Mouse (Mus musculus) MEL (cell line): Measurements from ENCODE around the gene Ddx55. TPM values are rescaled to one million over a fixed set of nuclear protein-coding genes. Genes with fewer than 3 reads are reported as not detected.

Experiments used
- DNase-seq: peaks from one replicate; pipeline ENCODE4 v3.0.0; 2011; ENCODE audit warnings: low read depth, low spot score
- H3K27ac ChIP-seq: 2 replicates; pipeline ENCODE4 v1.5.1; 2012; ENCODE audit warnings: low read depth, mild to moderate bottlenecking, control low read depth, low read length, moderate library complexity; ENCODE audit not compliant: control insufficient read depth
- H3K27me3 ChIP-seq, 2 experiments: fragments of 150-350 bp in 1 of 2; sonication (generic) in 1 of 2; 2 replicates each; pipeline ENCODE4 v1.6.1; 2012; ENCODE audit warnings: low read length in 2 of 2, mild to moderate bottlenecking in 2 of 2, improper control_type of control experiment in 1 of 2, moderate library complexity in 1 of 2; ENCODE audit not compliant: insufficient read depth in 2 of 2, control insufficient read depth in 1 of 2
- H3K36me3 ChIP-seq, 2 experiments: 2 replicates each; pipeline ENCODE4 v1.6.1; 2012 to 2014; ENCODE audit warnings: low read length in 2 of 2, improper control_type of control experiment in 1 of 2, inconsistent platforms in 1 of 2, mild to moderate bottlenecking in 1 of 2; ENCODE audit not compliant: insufficient read depth in 2 of 2, control insufficient read depth in 1 of 2
- H3K4me1 ChIP-seq, 2 experiments: fragments of 150-350 bp in 1 of 2; sonication (generic) in 1 of 2; 2 replicates each; pipeline ENCODE4 v1.6.1; 2012; ENCODE audit warnings: low read length in 2 of 2, improper control_type of control experiment in 1 of 2, mild to moderate bottlenecking in 1 of 2; ENCODE audit not compliant: insufficient read depth in 2 of 2, control insufficient read depth in 1 of 2
- H3K4me3 ChIP-seq, 2 experiments: fragments of 150-350 bp in 1 of 2; sonication (generic) in 1 of 2; 2 replicates each; pipeline ENCODE4 v1.5.1; 2012; ENCODE audit warnings: low read depth in 2 of 2, low read length in 2 of 2, mild to moderate bottlenecking in 2 of 2, moderate library complexity in 2 of 2, control low read depth in 1 of 2, improper control_type of control experiment in 1 of 2; ENCODE audit not compliant: control insufficient read depth in 1 of 2, insufficient read depth in 1 of 2
- H3K79me2 ChIP-seq: 2 replicates; pipeline ENCODE4 v1.6.1; 2012; ENCODE audit warnings: mild to moderate bottlenecking, low read length, moderate library complexity; ENCODE audit not compliant: control insufficient read depth, poor library complexity, insufficient read depth
- H3K9ac ChIP-seq: 2 replicates; pipeline ENCODE4 v1.6.1; 2012; ENCODE audit warnings: low read depth, mild to moderate bottlenecking, control low read depth, low read length, moderate library complexity; ENCODE audit not compliant: control insufficient read depth, poor library complexity, severe bottlenecking
- H3K9me3 ChIP-seq: fragments of 150-350 bp; sonication (generic); replicated peaks from 2 replicates; pipeline ENCODE4 v1.6.1; 2012; ENCODE audit warnings: mild to moderate bottlenecking, low read length, improper control_type of control experiment, moderate library complexity; ENCODE audit not compliant: insufficient read depth
- CHD1 ChIP-seq: IDR thresholded peaks from 2 replicates; pipeline ENCODE4 v1.6.1; 2012; ENCODE audit warnings: low read depth, mild to moderate bottlenecking, inconsistent platforms, low read length, improper control_type of control experiment
- CHD2 ChIP-seq: IDR thresholded peaks from 2 replicates; pipeline ENCODE4 v1.6.1; 2011; ENCODE audit warnings: low read length, improper control_type of control experiment
- ELF1 ChIP-seq: IDR thresholded peaks from 2 replicates; pipeline ENCODE4 v1.6.1; 2014; ENCODE audit warnings: low read depth, mild to moderate bottlenecking, inconsistent platforms, low read length, improper control_type of control experiment, moderate library complexity
- EP300 ChIP-seq, 2 experiments: IDR thresholded peaks; 2 replicates each; pipeline ENCODE4 v1.6.1; 2011; ENCODE audit warnings: improper control_type of control experiment in 2 of 2, low read length in 2 of 2, low read depth in 1 of 2, mild to moderate bottlenecking in 1 of 2
- ETS1 ChIP-seq: IDR thresholded peaks from 2 replicates; pipeline ENCODE4 v1.6.1; 2012; ENCODE audit warnings: low read depth, mild to moderate bottlenecking, inconsistent platforms, low read length, improper control_type of control experiment, moderate library complexity
- GABPA ChIP-seq: IDR thresholded peaks from 2 replicates; pipeline ENCODE4 v1.6.1; 2012; ENCODE audit warnings: low read depth, mild to moderate bottlenecking, inconsistent platforms, low read length, improper control_type of control experiment, moderate library complexity
- HCFC1 ChIP-seq: IDR thresholded peaks from 2 replicates; pipeline ENCODE4 v1.6.1; 2012; ENCODE audit warnings: low read depth, mild to moderate bottlenecking, inconsistent platforms, low read length, improper control_type of control experiment, moderate library complexity
- JUND ChIP-seq: IDR thresholded peaks from 2 replicates; pipeline ENCODE4 v1.6.1; 2011; ENCODE audit warnings: low read depth, mild to moderate bottlenecking, improper control_type of control experiment, low read length
- KAT2A ChIP-seq: conservative IDR thresholded peaks from 2 replicates; pipeline ENCODE4 v1.6.1; 2012; ENCODE audit warnings: low read depth, low read length, improper control_type of control experiment, inconsistent platforms
- MAX ChIP-seq: IDR thresholded peaks from 2 replicates; pipeline ENCODE4 v1.6.1; 2011; ENCODE audit warnings: low read length, improper control_type of control experiment
- MEF2A ChIP-seq: IDR thresholded peaks from 2 replicates; pipeline ENCODE4 v1.6.1; 2014; ENCODE audit warnings: low read depth, mild to moderate bottlenecking, inconsistent platforms, low read length, improper control_type of control experiment; ENCODE audit not compliant: poor library complexity, insufficient replicate concordance, severe bottlenecking; ENCODE audit errors: extremely low read depth
- MXI1 ChIP-seq: IDR thresholded peaks from 2 replicates; pipeline ENCODE4 v1.6.1; 2011; ENCODE audit warnings: mild to moderate bottlenecking, low read depth, low read length, improper control_type of control experiment
- MYC ChIP-seq: IDR thresholded peaks from 2 replicates; pipeline ENCODE4 v1.6.1; 2011; ENCODE audit warnings: low read depth, mild to moderate bottlenecking, low read length, improper control_type of control experiment, moderate library complexity
- NELFE ChIP-seq: IDR thresholded peaks from 2 replicates; pipeline ENCODE4 v1.6.1; 2011; ENCODE audit warnings: low read depth, low read length, improper control_type of control experiment
- NRF1 ChIP-seq: IDR thresholded peaks from 2 replicates; pipeline ENCODE4 v1.6.1; 2014; ENCODE audit warnings: low read depth, mild to moderate bottlenecking, inconsistent platforms, low read length, improper control_type of control experiment, moderate library complexity; ENCODE audit not compliant: poor library complexity, insufficient read depth, severe bottlenecking
- POLR2AphosphoS5 ChIP-seq: IDR thresholded peaks from 2 replicates; pipeline ENCODE4 v1.6.1; 2012; ENCODE audit warnings: low read depth, borderline replicate concordance, mild to moderate bottlenecking, inconsistent platforms, low read length, moderate library complexity, mixed read lengths
- RAD21 ChIP-seq: IDR thresholded peaks from 2 replicates; pipeline ENCODE4 v1.6.1; 2011; ENCODE audit warnings: mild to moderate bottlenecking, low read depth, low read length, improper control_type of control experiment
- RCOR1 ChIP-seq: IDR thresholded peaks from 2 replicates; pipeline ENCODE4 v1.6.1; 2012; ENCODE audit warnings: low read depth, mild to moderate bottlenecking, inconsistent platforms, low read length, improper control_type of control experiment
- SIN3A ChIP-seq: IDR thresholded peaks from 2 replicates; pipeline ENCODE4 v1.6.1; 2012; ENCODE audit warnings: low read length, improper control_type of control experiment, inconsistent platforms
- TBP ChIP-seq: IDR thresholded peaks from 2 replicates; pipeline ENCODE4 v1.8.0; 2011; ENCODE audit warnings: low read depth, low read length, improper control_type of control experiment
- USF1 ChIP-seq: IDR thresholded peaks from 2 replicates; pipeline ENCODE4 v1.6.1; 2014; ENCODE audit warnings: low read depth, mild to moderate bottlenecking, inconsistent platforms, low read length, improper control_type of control experiment, moderate library complexity
- ZC3H11A ChIP-seq: IDR thresholded peaks from 2 replicates; pipeline ENCODE4 v1.6.1; 2012; ENCODE audit warnings: low read depth, mild to moderate bottlenecking, inconsistent platforms, low read length, improper control_type of control experiment
- ZKSCAN1 ChIP-seq: IDR thresholded peaks from 2 replicates; pipeline ENCODE4 v1.6.1; 2012; ENCODE audit warnings: low read depth, mild to moderate bottlenecking, inconsistent platforms, low read length, improper control_type of control experiment, moderate library complexity
- ZNF384 ChIP-seq: IDR thresholded peaks from 2 replicates; pipeline ENCODE4 v1.6.1; 2012; ENCODE audit warnings: low read depth, mild to moderate bottlenecking, inconsistent platforms, low read length, improper control_type of control experiment
- polyA plus RNA-seq, 2 experiments: library from polyadenylated mRNA; stranded (reverse) in 1 of 2; unstranded in 1 of 2; fragments of >175 nt in 1 of 2; fragments of >200 nt in 1 of 2; gene quantifications; 2 replicates each; pipeline versions ENCODE4 v1.2.1 to v1.2.4; 2012; ENCODE audit warnings: low replicate concordance in 2 of 2, low read depth in 1 of 2; ENCODE audit not compliant: insufficient read length in 2 of 2, insufficient read depth in 1 of 2, missing spikeins in 1 of 2
- total RNA-seq: library from RNA; depleted of rRNA; stranded (reverse); fragments of 300-350 nt; gene quantifications from 2 replicates; pipeline ENCODE4 v1.2.3, GENCODE M21; 2012

The Ddx55 gene
- total and polyA plus RNA-seq, 3 experiments: 33.8 to 43.2 TPM; not detected in 1

DNA sequence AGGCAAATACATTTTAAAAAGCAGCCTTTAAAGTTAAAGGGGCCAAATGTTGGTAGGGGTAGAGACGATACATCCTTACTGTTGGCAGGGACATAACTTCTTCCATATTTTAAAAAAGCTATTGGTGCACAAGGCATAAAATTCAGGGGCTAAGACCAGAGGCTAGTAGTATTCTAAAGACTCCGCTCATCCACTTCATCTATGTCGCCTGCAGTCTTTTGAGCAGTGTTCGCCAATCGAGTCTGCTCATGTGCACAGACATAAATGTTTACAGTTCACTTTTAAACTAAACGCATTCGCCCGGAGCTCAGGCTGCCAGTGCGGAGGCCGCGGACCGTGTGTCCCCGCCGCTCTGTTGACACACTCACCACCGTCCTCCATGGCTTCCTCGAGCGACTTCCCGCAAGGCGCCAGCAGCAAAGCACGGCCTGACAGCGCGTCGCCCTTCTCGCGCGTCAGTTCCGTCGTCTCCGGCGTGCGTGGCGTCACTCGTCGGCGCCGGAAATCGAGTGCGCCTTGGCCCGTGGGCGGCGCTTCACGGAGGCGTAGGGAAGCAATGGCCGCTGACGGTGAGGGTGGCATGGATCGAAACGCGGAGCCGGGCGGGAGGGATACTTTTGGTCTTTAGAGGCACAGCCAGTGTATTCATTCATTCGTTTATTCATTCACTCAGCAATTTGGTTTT is 26.1 kb downstream of the Ddx55 start, which contains the start of the genes Eif2b1 and Gtf2h3 (continued):
- peak; percentile 92 for TF ChIP-seq MYC
- peak; percentile 53 for TF ChIP-seq RCOR1
- peak; percentile 86; the same call in 1 of the 2 replicates for TF ChIP-seq POLR2AphosphoS5
- TF ChIP-seq, all 39 proteins: peak for 25

DNA sequence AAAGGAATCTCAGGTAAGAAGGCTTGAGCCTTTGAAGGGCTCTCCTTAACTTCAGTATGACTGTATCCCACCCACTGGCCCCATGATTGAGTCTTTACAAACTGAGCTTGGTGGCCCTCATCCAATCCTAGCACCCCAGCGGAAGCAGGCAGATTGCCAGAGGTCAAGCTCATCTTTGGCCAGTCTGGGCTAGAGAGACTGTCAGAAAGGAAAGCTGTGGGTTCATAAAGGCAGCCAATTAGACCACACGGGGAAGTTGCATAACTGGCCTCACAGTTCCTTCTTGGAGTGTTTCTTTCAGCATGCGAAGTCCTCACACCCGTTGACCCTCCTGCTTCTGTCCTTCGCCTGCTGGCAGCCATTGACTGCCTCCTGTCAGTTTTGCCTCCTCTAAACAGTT is 29.9 kb downstream of the Ddx55 start:
- peaks cover 0 to 8% of the 10 kb centered on the region in 2 experiments; a peak in 1 of 4 replicates for H3K4me1 ChIP-seq
- peaks cover 30% of the 10 kb centered on the region for H3K79me2 ChIP-seq
- H3K9ac ChIP-seq: no peak overlapping the region
- no peak for TF ChIP-seq ETS1
- no peak for TF ChIP-seq TBP
- TF ChIP-seq JUND: no peak
- TF ChIP-seq MAX: no peak
- no peak for TF ChIP-seq MXI1
- TF ChIP-seq CHD2: no peak
- no peak for TF ChIP-seq NRF1
- no peak for TF ChIP-seq USF1
- no peak for TF ChIP-seq ZKSCAN1
- no peak for TF ChIP-seq ZC3H11A
- no peak for TF ChIP-seq NELFE
- no peak for TF ChIP-seq KAT2A
- no peak for TF ChIP-seq MEF2A
- no peaks in the 10 kb centered on the region for H3K27me3 ChIP-seq
- no peak for DNase-seq
- H3K27ac ChIP-seq: no peak overlapping the region
- H3K36me3 ChIP-seq: peaks cover 4 to 9% of the 10 kb centered on the region in 2 experiments
- H3K9me3 ChIP-seq: no peaks in the 10 kb centered on the region
- no peak overlapping the region for H3K4me3 ChIP-seq

DNA sequence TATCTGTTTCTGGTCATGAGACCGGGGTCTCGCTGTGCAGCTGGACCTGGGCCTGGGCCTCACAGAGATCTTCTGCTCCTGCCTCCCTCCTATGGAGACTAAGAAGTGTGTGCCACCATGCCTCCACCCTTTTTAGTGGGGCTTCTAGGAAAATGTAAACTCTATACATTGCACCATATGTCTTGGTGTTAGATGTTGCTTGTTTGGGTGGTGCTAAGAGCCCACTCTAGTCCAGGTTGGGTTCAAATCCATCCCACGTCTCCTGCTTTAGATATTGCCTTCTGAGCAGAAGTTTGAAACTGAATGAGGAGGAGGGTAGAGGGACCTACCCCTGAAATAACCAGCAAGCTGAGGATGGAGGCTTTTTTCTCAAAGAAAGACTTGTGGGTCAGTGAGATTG is 40.1 kb downstream of the Ddx55 start:
- Histone ChIP-seq H3K36me3 (peaks cover 0 to 5% of the 10 kb centered on the region in 2 experiments; a peak in 2 of 4 replicates), H3K9ac (no peak overlapping the region)
- DNase-seq: no peak

More for the DNA sequence above, 40.1 kb downstream of the Ddx55 start:
- TF ChIP-seq USF1: no peak
- TF ChIP-seq ETS1: no peak
- TF ChIP-seq POLR2AphosphoS5: no peak
- TF ChIP-seq ZC3H11A: no peak
- TF ChIP-seq MAX: no peak
- TF ChIP-seq RAD21: no peak
- no peak for TF ChIP-seq TBP
- TF ChIP-seq EP300 (IDR thresholded peaks at IDR 0.05; ENCODE audit: low read depth in 1 of 2, low read length in 2 of 2): no peak
- no peak for TF ChIP-seq ELF1
- no peak for TF ChIP-seq ZNF384
- no peak for TF ChIP-seq CHD1
- TF ChIP-seq ZKSCAN1: no peak
- no peak for TF ChIP-seq MXI1
- no peak for TF ChIP-seq MEF2A
- no peak for TF ChIP-seq HCFC1
- no peak for TF ChIP-seq GABPA
- no peak for TF ChIP-seq JUND
- no peak for TF ChIP-seq MYC
- no peak for TF ChIP-seq SIN3A
- H3K27ac ChIP-seq: no peak overlapping the region
- H3K4me1 ChIP-seq: no peaks in the 10 kb centered on the region
- no peaks in the 10 kb centered on the region for H3K27me3 ChIP-seq
- H3K9me3 ChIP-seq: no peaks in the 10 kb centered on the region
- H3K4me3 ChIP-seq: no peak overlapping the region
- no peaks in the 10 kb centered on the region for H3K79me2 ChIP-seq
